Mouse (Mus musculus): ENCODE measurements around the gene Tcte2.

DNA sequence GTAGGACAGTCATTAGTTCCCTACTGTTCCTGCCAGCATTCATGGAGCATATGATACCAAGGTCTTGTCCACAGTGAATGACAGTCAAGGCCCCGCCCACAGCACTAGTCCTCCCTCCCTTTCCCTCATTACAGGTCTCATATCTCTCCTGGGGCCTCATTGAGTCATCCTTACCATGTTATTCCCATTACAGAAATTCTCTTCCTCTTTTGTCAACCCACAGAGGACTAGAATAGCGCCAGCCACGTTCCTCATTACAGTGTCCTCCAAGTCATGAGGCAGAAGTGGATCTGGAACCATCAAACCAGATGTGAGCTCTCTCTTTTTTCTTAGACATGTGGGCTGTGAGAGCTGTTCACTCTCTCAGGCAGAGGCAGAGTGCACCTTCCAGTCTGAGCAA lies 76.0 kb downstream of the Tcte2 start:
- TF ChIP-seq POLR2A (IDR thresholded peaks at IDR 0.05; ENCODE audit: low read depth, low read length) (no peak), CTCF (conservative IDR thresholded peaks at IDR 0.05; ENCODE audit: insufficient read depth, insufficient read length, low read depth, low read length) (no peak)
